Mouse (Mus musculus): ENCODE data around the gene Prps1l1. TPM values are rescaled to one million over a fixed set of nuclear protein-coding genes. Genes with fewer than 3 reads are reported as not detected.

Gene Prps1l1
- polyA plus RNA-seq (2014; fragmentation: Illumina TruSeq; extraction: RNeasy Lipid Tissue Mini Kit (QIAGEN cat#74804); ENCODE audit: insufficient read depth, low read depth, low replicate concordance) = not detected

GRCm38 (mm10) chr12:34984461-34984860, at the start of gene Prps1l1:
Prps1l1 (plus strand) TSS chr12:34984761.

Other genes with a start within 250 kb of the Prps1l1 start
- gene Hdac9, start 67.7 kb upstream of the Prps1l1 start, polyA plus RNA-seq (2014; fragmentation: Illumina TruSeq; extraction: RNeasy Lipid Tissue Mini Kit (QIAGEN cat#74804); ENCODE audit: insufficient read depth, low read depth, low replicate concordance) = 2.3 TPM
- gene Snx13, start 62.4 kb downstream of the Prps1l1 start, polyA plus RNA-seq (2014; fragmentation: Illumina TruSeq; extraction: RNeasy Lipid Tissue Mini Kit (QIAGEN cat#74804); ENCODE audit: insufficient read depth, low read depth, low replicate concordance) = 19.4 TPM